Mouse (Mus musculus) lung, postnatal 0 days (tissue): ENCODE data around the gene Cdk8. TPM values are rescaled to one million over a fixed set of nuclear protein-coding genes. Genes with fewer than 3 reads are reported as not detected.
A peak's percentile ranks its signal among the peaks of the same experiment; 100 is the strongest.
"Not testable (repeated sequence)": the region's sequence is repeated elsewhere in the genome, so short reads cannot be mapped to it uniquely, and the experiment has no call there.

Experiments used
- ATAC-seq: fragments of 200-750 bp; cut with Nextera tagmentation; 2 replicates; pipeline ENCODE4 v1.8.0; 2017; ENCODE audit warnings: moderate library complexity
- DNase-seq: peaks from one replicate; pipeline ENCODE4 v3.0.0-alpha.2; 2016; ENCODE audit warnings: low spot score
- H3K27ac ChIP-seq: fragments of 300-500 bp; sonication (generic); 2 replicates; pipeline ENCODE4 v1.5.1; 2014; ENCODE audit warnings: antibody characterized with exemption, mild to moderate bottlenecking, low read length, mixed read lengths
- H3K27me3 ChIP-seq: fragments of 300-500 bp; sonication (generic); replicated peaks from 2 replicates; pipeline ENCODE4 v1.6.1; 2014; ENCODE audit warnings: low read length, mixed read lengths; ENCODE audit not compliant: insufficient read depth
- H3K36me3 ChIP-seq: fragments of 300-500 bp; sonication (generic); 2 replicates; pipeline ENCODE4 v1.6.1; 2014; ENCODE audit warnings: low read length, mixed read lengths; ENCODE audit not compliant: insufficient read depth
- H3K4me1 ChIP-seq: fragments of 300-500 bp; sonication (generic); 2 replicates; pipeline ENCODE4 v1.6.1; 2014; ENCODE audit warnings: antibody characterized with exemption, low read depth, low read length, mixed read lengths; ENCODE audit not compliant: insufficient read depth
- H3K4me2 ChIP-seq: fragments of 300-500 bp; sonication (generic); replicated peaks from 2 replicates; pipeline ENCODE4 v1.6.1; 2014; ENCODE audit warnings: low read depth, mild to moderate bottlenecking, low read length, moderate library complexity, mixed read lengths
- H3K4me3 ChIP-seq: fragments of 300-500 bp; sonication (generic); 2 replicates; pipeline ENCODE4 v1.5.1; 2014; ENCODE audit warnings: low read depth, low read length
- H3K9ac ChIP-seq: fragments of 300-500 bp; sonication (generic); replicated peaks from 2 replicates; pipeline ENCODE4 v1.6.1; 2014; ENCODE audit warnings: low read depth, mild to moderate bottlenecking
- H3K9me3 ChIP-seq: fragments of 300-500 bp; sonication (generic); 2 replicates; pipeline ENCODE4 v1.6.1; 2016; ENCODE audit warnings: low read length, mixed read lengths
- CTCF ChIP-seq: IDR thresholded peaks from 2 replicates; pipeline ENCODE4 v1.5.1; 2016; ENCODE audit warnings: antibody characterized with exemption, mild to moderate bottlenecking
- EP300 ChIP-seq: IDR thresholded peaks from 2 replicates; pipeline ENCODE4 v1.6.1; 2016; ENCODE audit warnings: antibody characterized with exemption, mild to moderate bottlenecking, control low read depth
- WGBS: fragments of 180-500 bp; shearing (Covaris S2); extraction: QIAGEN DNeasy Blood & Tissue Kit; methylation state at CpG from one replicate; pipeline ENCODE4 v1.1.7; 2014; 5-methylcytosine and 5-hydroxymethylcytosine counted together
- polyA plus RNA-seq: library from polyadenylated mRNA; unstranded; fragments of >200 nt; fragmentation: Nextera tagmentation; extraction: Ambion mirVana; gene quantifications from 2 replicates; pipeline ENCODE4 v1.2.1, GENCODE M21; 2015

The Cdk8 gene
- 12.1 and 12.4 TPM in 2 replicates for polyA plus RNA-seq

DNA sequence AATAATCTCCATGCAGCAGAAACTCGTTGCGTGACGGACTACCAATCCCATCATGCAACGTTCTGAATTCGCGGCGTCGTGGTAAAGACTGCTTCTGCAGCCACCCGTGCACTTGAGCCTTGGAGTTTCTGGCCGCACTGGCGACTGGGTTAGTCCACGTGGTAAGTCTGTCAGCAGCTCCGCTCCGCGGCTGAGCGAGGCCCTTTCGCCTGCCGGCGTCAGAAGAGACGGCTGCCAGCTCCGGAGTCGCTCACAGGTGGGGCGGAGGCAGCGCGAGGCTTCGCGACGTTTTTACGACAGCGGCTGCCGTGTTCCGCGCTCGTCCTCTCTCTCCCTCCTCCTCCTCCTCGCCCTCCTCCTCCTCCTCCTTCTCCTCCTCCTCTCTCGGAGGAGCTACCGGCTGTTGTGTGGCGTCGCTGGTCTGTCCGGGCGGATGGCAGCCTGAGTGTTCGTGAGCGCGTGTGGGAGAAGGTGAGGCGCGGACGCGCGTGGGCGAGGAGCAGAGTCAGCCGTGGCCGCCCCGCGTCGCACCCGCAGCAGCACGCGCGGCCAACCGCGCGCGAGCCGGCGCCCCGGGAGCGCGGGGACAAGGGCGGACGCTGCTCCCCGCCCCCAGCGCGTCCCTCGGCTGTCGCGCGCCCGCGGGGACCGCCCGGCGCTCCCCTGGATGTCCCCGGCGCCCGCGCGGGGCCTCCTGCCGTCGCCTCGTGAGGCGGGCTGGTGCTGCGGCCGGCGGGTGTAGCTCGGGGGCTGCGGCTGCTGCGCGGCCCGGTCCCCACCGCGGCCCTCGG, at the start of gene Cdk8:
Cdk8 (plus strand) TSS at position 367 of the 791 bp plus-strand sequence.
- WGBS = under 1% methylated on average over 60 of the region's 102 CpGs
- DNase-seq (peak; percentile 97), ATAC-seq (peak; percentile 91)
- peak within 1 kb of the TSS; percentile 88 for H3K4me2 ChIP-seq
- no peaks in the 10 kb centered on the region for H3K9me3 ChIP-seq
- peak within 1 kb of the TSS; percentile 70 for H3K9ac ChIP-seq
- peak within 1 kb of the TSS; percentile 75 for H3K4me3 ChIP-seq
- H3K27ac ChIP-seq = peak within 1 kb of the TSS; percentile 88
- H3K36me3 ChIP-seq = no peaks in the 10 kb centered on the region
- no peaks in the 10 kb centered on the region for H3K27me3 ChIP-seq
- TF ChIP-seq CTCF (no peak), EP300 (no peak)
- peaks cover 2% of the 10 kb centered on the region; the same call in 1 of the 2 replicates for H3K4me1 ChIP-seq

DNA sequence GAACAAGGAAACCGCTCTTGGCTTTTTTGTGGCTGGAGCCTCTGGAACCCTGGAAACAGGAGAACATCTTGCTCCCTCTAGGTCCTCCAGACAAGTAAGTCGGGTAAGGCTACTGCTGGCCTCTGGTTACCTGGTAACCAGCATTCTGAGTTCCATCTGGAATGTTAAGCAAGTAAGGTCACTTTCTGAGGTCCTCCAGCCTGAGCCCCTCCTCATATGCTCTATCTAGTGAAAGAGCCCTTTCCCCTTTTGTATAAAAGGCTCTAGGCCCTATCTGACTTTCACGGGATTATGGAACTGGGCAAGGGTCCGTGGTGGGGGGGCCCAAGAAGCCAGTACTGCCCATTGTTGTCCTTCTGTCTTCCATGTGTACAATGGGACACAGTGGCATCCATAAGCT, 45.8 kb upstream of the Cdk8 start, which contains the start of gene 1700001J03Rik:
1700001J03Rik (minus strand) TSS at position 101 of the 400 bp plus-strand sequence.
- H3K27me3 ChIP-seq, H3K27ac ChIP-seq, H3K9me3 ChIP-seq, H3K9ac ChIP-seq, H3K4me3 ChIP-seq, H3K36me3 ChIP-seq, H3K4me2 ChIP-seq, ATAC-seq, DNase-seq, H3K4me1 ChIP-seq: not testable (repeated sequence)
- WGBS = 75% methylated on average over 4 of the region's 4 CpGs

DNA sequence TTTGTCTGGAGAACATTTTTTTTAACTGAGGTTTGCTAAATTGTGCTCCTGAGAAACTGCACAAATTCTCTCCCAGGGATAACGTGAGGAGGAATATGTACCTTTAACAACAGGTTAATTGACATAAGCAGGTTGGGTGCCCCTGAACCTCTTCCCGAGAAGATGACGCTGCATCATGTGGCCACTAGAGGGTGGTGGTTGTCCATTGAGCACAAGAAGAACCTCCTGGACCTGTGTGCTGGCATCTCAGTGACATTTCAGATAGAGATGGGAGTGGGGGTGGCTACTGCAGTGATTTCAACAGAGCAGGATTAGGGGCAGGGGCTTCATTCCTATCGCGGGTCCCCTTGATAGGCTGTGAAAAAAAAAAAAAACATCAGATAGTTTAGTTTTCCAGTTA, 43.6 kb upstream of the Cdk8 start:
- H3K4me1 ChIP-seq, H3K36me3 ChIP-seq, H3K27ac ChIP-seq, H3K4me2 ChIP-seq, ATAC-seq, H3K9ac ChIP-seq, H3K4me3 ChIP-seq, H3K9me3 ChIP-seq, H3K27me3 ChIP-seq: not testable (repeated sequence)
- WGBS = 20% methylated on average over 5 of the region's 5 CpGs
- peak; percentile 84 for TF ChIP-seq CTCF
- DNase-seq = peak; percentile 56

GRCm38 (mm10) chr5:146188144-146188543, 42.9 kb upstream of the Cdk8 start:
- DNase-seq = no peak

DNA sequence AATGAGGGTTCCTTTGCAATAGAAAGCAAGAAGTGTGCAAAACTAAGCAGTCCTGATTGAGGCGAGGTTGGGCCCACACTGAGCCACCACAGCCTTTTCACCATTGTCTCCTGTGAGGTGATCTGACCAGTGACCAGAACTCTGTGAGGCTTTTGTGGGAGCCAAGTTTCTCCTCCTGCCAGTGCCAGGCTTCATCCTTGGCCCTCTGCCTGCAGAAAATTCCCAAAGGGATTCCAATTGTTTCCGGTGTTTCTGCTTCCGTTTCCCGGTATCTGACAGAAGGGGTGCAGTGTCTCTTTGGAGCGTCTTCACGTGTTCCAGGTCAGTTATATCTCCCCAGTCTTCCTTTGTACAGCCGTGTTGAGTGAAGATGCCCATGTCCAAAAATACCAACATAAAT, 42.3 kb upstream of the Cdk8 start:
- ATAC-seq (no peak), DNase-seq (no peak)
- Histone ChIP-seq H3K4me3 (no peak overlapping the region), H3K9ac (no peak overlapping the region), H3K36me3 (no peaks in the 10 kb centered on the region), H3K27ac (no peak overlapping the region), H3K9me3 (no peaks in the 10 kb centered on the region), H3K27me3 (no peaks in the 10 kb centered on the region), H3K4me2 (no peak overlapping the region), H3K4me1 (no peaks in the 10 kb centered on the region)
- TF ChIP-seq EP300 = no peak
- no peak for TF ChIP-seq CTCF
- WGBS = 84% methylated on average over 7 of the region's 7 CpGs

More at GRCm38 (mm10) chr5:146188144-146188543, 42.9 kb upstream of the Cdk8 start:
- no peaks in the 10 kb centered on the region for H3K36me3 ChIP-seq
- no peak overlapping the region for H3K4me2 ChIP-seq
- H3K27me3 ChIP-seq = no peaks in the 10 kb centered on the region
- no peaks in the 10 kb centered on the region for H3K9me3 ChIP-seq
- TF ChIP-seq CTCF (peak; percentile 31), EP300 (no peak)
- H3K4me1 ChIP-seq = no peaks in the 10 kb centered on the region
- ATAC-seq = no peak
- no peak overlapping the region for H3K9ac ChIP-seq
- no peak overlapping the region for H3K27ac ChIP-seq
- WGBS = 89% methylated on average over 1 of the region's 1 CpGs
- H3K4me3 ChIP-seq = no peak overlapping the region

DNA sequence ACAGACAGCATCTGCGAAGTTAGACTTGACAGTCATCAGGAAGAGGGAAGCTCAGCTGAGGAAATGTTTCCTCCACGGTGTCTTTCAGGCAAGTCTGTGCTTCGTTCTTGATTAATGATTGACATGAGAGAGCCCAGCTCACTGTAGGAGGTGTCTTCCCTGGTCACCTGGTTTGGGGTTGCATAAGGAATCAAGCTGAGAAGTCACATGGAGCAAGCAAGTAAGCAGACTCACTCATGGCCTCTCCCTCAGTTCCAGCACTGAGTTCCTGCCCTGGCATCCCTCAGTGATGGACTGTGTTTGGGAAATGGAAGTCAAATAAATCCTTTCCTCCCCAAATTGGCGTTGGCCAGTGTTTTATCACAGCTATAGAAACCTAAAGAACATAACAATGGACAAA, 40.9 kb upstream of the Cdk8 start:
- Histone ChIP-seq H3K4me3 (no peak overlapping the region), H3K9me3 (no peaks in the 10 kb centered on the region), H3K36me3 (no peaks in the 10 kb centered on the region), H3K9ac (no peak overlapping the region), H3K27ac (no peak overlapping the region), H3K27me3 (no peaks in the 10 kb centered on the region), H3K4me1 (no peaks in the 10 kb centered on the region), H3K4me2 (no peak overlapping the region)
- WGBS = 46% methylated on average over 4 of the region's 4 CpGs
- DNase-seq = no peak
- TF ChIP-seq EP300 (no peak), CTCF (no peak)
- ATAC-seq = no peak
